Mouse (Mus musculus) olfactory bulb, adult 2 months (tissue): ENCODE data around the gene Ahdc1.

ENCODE experiments used
- CTCF ChIP-seq: fragments of 200-500 bp; IDR thresholded peaks from 2 replicates; pipeline ENCODE4 v1.5.1; 2012; ENCODE audit warnings: low read depth, mild to moderate bottlenecking, low read length, moderate library complexity; ENCODE audit not compliant: insufficient read depth
- POLR2A ChIP-seq: fragments of 200-500 bp; IDR thresholded peaks from 2 replicates; pipeline ENCODE4 v1.6.1; 2012; ENCODE audit warnings: mild to moderate bottlenecking, low read depth, low read length, moderate library complexity; ENCODE audit not compliant: insufficient read depth

DNA sequence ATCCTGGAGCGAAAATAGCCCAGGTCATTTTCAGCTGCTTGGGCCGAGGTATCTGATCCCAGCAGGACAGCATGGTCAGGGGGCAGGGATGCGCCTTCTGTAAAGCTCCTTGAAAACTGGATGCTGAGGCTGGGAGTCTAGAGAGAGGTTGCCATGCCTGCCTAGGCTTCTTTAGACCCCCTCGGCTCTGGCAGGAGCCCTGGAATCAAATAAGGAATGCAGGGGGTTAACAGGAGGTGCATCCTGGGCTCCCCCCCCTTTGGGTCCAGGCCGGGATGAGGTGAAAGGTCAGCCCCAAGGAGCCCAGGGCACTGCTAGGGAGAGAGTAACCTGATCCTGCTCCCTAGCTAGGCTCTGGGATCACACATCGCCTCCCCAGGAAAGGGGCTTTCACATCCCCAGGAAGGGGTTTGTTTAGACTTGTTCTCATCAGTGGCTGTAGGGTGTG lies 33.6 kb downstream of the Ahdc1 start:
- no peak for TF ChIP-seq POLR2A
- no peak for TF ChIP-seq CTCF
